Mouse (Mus musculus): ENCODE data around the gene Acrv1. TPM values are rescaled to one million over a fixed set of nuclear protein-coding genes. Genes with fewer than 3 reads are reported as not detected.
"Not testable (repeated sequence)": the region's sequence is repeated elsewhere in the genome, so short reads cannot be mapped to it uniquely, and the experiment has no call there.

Gene Acrv1
- total RNA-seq (2015) (not detected in 2 replicates), total RNA-seq (2017) (not detected in 2 replicates)

- ATAC-seq (replicated peaks; ENCODE audit: poor library complexity) = no peak
These were observed at the start of gene Acrv1 for GRCm38 (mm10) chr9:36692920-36693319. TSS of gene Acrv1 (plus strand) at chr9:36693220.

GRCm38 (mm10) chr9:36643276-36643675 lies 49.7 kb upstream of the Acrv1 start, which contains the start of gene A630095E13Rik:
TSS of gene A630095E13Rik (minus strand) at chr9:36643376.
- not testable (repeated sequence) for ATAC-seq (replicated peaks; ENCODE audit: poor library complexity)

DNA sequence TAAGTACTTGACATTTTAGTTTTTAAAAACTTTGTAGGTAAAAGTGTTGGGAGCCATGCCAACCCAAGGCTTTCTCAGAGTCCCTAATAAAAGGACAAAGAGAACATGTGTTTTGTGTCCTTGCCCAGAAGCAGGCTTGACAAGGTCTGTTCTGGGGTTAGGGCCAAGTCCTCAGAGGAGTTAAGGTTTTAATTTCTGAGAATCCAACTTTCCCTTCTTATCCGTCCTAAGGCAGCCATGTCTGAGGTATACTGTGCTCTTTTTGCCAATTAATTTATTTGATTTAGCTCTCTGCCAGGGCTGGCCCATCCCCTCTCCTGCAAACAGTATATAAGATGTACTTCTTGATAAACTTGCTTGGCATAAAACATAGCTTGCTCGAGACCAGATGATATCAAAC lies 11.6 kb upstream of the Acrv1 start:
- no peak for ATAC-seq (replicated peaks; ENCODE audit: poor library complexity)

- ATAC-seq (replicated peaks; ENCODE audit: poor library complexity) = 0 out of 2 replicates have a peak, but pooled peaks have one; percentile 31
These were observed 5.7 kb upstream of the Acrv1 start for GRCm38 (mm10) chr9:36687329-36687728.

- ATAC-seq (replicated peaks; ENCODE audit: poor library complexity) = no peak
These were observed 1.3 kb downstream of the Acrv1 start for GRCm38 (mm10) chr9:36694276-36694675.

DNA sequence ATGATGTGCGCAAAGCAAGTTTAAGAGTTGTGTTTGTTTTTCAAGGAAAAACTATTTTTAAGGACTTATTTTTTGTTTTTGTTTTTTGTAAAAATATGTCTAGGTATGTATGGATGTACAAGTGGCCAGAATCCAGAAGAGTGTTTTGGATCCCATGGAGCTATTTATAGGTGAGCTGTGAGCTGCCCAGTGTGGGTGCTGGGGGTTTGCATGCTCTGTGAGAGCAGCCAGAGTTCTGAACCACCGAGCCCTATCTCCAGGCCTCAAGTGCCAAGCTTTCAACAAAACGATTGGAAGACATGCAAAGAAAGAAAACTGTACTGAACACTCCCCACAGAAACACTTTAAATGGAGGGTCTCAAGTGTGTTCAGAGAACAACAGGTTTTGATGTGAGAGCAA lies 12.9 kb downstream of the Acrv1 start:
- ATAC-seq (replicated peaks; ENCODE audit: poor library complexity) = no peak

DNA sequence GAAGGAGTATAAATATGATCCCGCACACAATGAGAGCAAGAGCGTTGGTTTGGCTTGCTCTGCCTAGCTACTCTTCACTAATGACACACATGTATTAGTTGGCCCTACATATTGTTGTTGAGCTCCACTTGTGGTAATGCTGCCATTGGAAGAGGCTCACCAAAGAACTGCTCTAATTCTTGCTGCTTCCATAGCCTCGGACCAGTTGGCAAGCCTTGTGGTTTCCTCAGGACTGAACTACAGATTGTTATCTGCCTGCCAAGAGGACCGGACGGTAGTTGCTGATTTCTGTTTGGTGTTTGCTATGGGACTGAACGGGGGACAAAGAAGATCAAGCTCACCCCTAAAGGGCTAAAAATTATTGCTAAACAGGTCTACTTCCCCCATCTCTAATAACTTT lies 14.3 kb downstream of the Acrv1 start:
- ATAC-seq (replicated peaks; ENCODE audit: poor library complexity) = peak; percentile 44; the same call in 1 of the 2 replicates

- ATAC-seq (replicated peaks; ENCODE audit: poor library complexity) = peak; percentile 44; the same call in 1 of the 2 replicates
These were observed 23.6 kb downstream of the Acrv1 start for GRCm38 (mm10) chr9:36716624-36717023.

DNA sequence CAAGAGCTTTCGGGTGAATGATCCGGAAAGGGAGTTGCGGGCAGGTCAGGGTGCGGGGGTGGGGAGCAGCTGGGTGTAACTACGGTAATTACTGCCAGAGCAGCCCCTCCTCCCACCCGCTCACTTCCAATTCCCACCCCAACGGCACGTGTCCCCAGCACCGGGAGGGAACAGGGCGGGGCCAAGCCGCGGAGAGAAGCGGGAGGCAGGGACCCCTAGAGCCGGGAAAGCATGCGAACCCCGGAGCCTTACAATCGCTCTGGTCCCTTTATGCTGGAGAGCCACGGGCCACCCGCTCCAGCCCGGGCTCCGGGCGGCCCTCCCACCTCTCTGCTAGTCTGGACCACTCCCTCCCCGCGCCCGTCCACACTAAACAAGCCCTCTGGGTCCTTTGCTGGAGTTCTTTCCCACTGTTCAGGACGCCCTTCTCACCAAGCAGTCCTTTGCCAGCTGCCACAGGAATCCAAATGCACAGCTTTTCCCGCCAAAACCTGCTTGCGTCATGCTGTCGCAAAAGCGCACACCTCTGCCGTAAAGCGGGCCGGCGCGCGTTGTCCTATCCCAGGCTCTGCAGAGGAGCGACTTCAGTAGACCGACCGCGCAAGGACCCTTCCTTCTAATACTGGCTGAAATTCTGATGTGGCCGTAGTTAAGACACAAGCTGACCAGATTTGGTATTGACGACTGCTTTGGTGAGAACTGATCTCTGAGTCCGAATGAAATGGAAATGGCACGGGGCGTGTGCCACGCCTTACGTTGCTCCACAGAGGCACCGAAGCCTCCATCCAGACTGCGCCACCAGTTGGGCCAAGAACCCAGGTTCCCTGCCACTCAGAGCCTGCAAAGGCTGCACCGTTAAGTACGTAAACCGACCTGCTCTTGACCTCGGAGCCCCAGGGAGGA lies 33.4 kb downstream of the Acrv1 start:
- ATAC-seq (replicated peaks; ENCODE audit: poor library complexity) = peak; percentile 87

- peak; percentile 10 for ATAC-seq (replicated peaks; ENCODE audit: poor library complexity)
These were observed 34.2 kb downstream of the Acrv1 start, which contains the start of gene Chek1 for GRCm38 (mm10) chr9:36727034-36727755. TSS of gene Chek1 (minus strand) at chr9:36727065.

Other genes with a start within 250 kb of the Acrv1 start
- not detected in 2 replicates for gene Gm9513, start 217.6 kb upstream of the Acrv1 start, total RNA-seq (2015)
- gene Gm9513, start 217.6 kb upstream of the Acrv1 start, total RNA-seq (2017) = not detected in 2 replicates
- not detected in 2 replicates for gene Gm5615, start 151.3 kb upstream of the Acrv1 start, total RNA-seq (2015)
- not detected in 2 replicates for gene Gm5615, start 151.3 kb upstream of the Acrv1 start, total RNA-seq (2017)
- not detected in 2 replicates for gene Gm17689, start 110.6 kb upstream of the Acrv1 start, total RNA-seq (2015)
- gene Gm17689, start 110.6 kb upstream of the Acrv1 start, total RNA-seq (2017) = not detected in 2 replicates
- not detected in 2 replicates for gene A630095E13Rik, start 49.8 kb upstream of the Acrv1 start, total RNA-seq (2015)
- gene A630095E13Rik, start 49.8 kb upstream of the Acrv1 start, total RNA-seq (2017) = not detected in 2 replicates
- gene Chek1, start 33.8 kb downstream of the Acrv1 start, total RNA-seq (2015) = 42.2 and 52.8 TPM in 2 replicates
- 57.7 and 69.5 TPM in 2 replicates for gene Chek1, start 33.8 kb downstream of the Acrv1 start, total RNA-seq (2017)
- 374 and 460 TPM in 2 replicates for gene Stt3a, start 74.5 kb downstream of the Acrv1 start, total RNA-seq (2015)
- 885 and 971 TPM in 2 replicates for gene Stt3a, start 74.5 kb downstream of the Acrv1 start, total RNA-seq (2017)
- 43.7 and 49.3 TPM in 2 replicates for gene Ei24, start 104.2 kb downstream of the Acrv1 start, total RNA-seq (2015)
- gene Ei24, start 104.2 kb downstream of the Acrv1 start, total RNA-seq (2017) = 38.9 and 51.4 TPM in 2 replicates
- gene Fez1, start 128.6 kb downstream of the Acrv1 start, total RNA-seq (2015) = not detected in 2 replicates
- not detected in 2 replicates for gene Fez1, start 128.6 kb downstream of the Acrv1 start, total RNA-seq (2017)

All from megakaryocyte progenitor cell, adult 5-6 weeks (primary cell).